Mouse (Mus musculus): ENCODE measurements around the gene Bard1.

Gene Bard1

GRCm38 (mm10) chr1:71102344-71103173 is at the start of gene Bard1:
Gene Bard1, minus strand, starts transcription at chr1:71103146.
- DNase-seq (ENCODE audit: low spot score), result peak; percentile 97

GRCm38 (mm10) chr1:71127171-71127570 is 24.2 kb upstream of the Bard1 start:
- no peak for DNase-seq (ENCODE audit: low spot score)

GRCm38 (mm10) chr1:71118511-71118910 is 15.6 kb upstream of the Bard1 start:
- DNase-seq (ENCODE audit: low spot score), result no peak

GRCm38 (mm10) chr1:71117253-71117652 is 14.3 kb upstream of the Bard1 start:
- DNase-seq (ENCODE audit: low spot score), result no peak

- no peak for DNase-seq (ENCODE audit: low spot score)
Observed at GRCm38 (mm10) chr1:71115781-71116180, 12.8 kb upstream of the Bard1 start.

- DNase-seq (ENCODE audit: low spot score), result no peak
Observed at GRCm38 (mm10) chr1:71109858-71110257, 6.9 kb upstream of the Bard1 start.

GRCm38 (mm10) chr1:71106127-71106526 is 3.2 kb upstream of the Bard1 start:
- DNase-seq (ENCODE audit: low spot score), result no peak

GRCm38 (mm10) chr1:71105724-71106123 is 2.8 kb upstream of the Bard1 start:
- no peak for DNase-seq (ENCODE audit: low spot score)

- DNase-seq (ENCODE audit: low spot score), result peak; percentile 10
Observed at GRCm38 (mm10) chr1:71103174-71103864, 373 bp upstream of the Bard1 start.

- DNase-seq (ENCODE audit: low spot score), result no peak
Observed at GRCm38 (mm10) chr1:71101369-71101970, 1.5 kb downstream of the Bard1 start.

- DNase-seq (ENCODE audit: low spot score), result no peak
Observed at GRCm38 (mm10) chr1:71100591-71101368, 2.2 kb downstream of the Bard1 start.

- DNase-seq (ENCODE audit: low spot score), result no peak
Observed at GRCm38 (mm10) chr1:71099945-71100515, 2.9 kb downstream of the Bard1 start.

- no peak for DNase-seq (ENCODE audit: low spot score)
Observed at GRCm38 (mm10) chr1:71096031-71096430, 6.9 kb downstream of the Bard1 start.

GRCm38 (mm10) chr1:71095211-71095805 is 7.6 kb downstream of the Bard1 start:
- DNase-seq (ENCODE audit: low spot score), result no peak

- no peak for DNase-seq (ENCODE audit: low spot score)
Observed at GRCm38 (mm10) chr1:71075651-71076050, 27.3 kb downstream of the Bard1 start.

GRCm38 (mm10) chr1:71070771-71071170 is 32.2 kb downstream of the Bard1 start:
- DNase-seq (ENCODE audit: low spot score), result no peak

- DNase-seq (ENCODE audit: low spot score), result no peak
Observed at GRCm38 (mm10) chr1:71068728-71069304, 34.1 kb downstream of the Bard1 start.

- no peak for DNase-seq (ENCODE audit: low spot score)
Observed at GRCm38 (mm10) chr1:71063885-71064492, 39.0 kb downstream of the Bard1 start.

GRCm38 (mm10) chr1:71056143-71056542 is 46.8 kb downstream of the Bard1 start:
- no peak for DNase-seq (ENCODE audit: low spot score)

- no peak for DNase-seq (ENCODE audit: low spot score)
Observed at GRCm38 (mm10) chr1:71055454-71055853, 47.5 kb downstream of the Bard1 start.

- no peak for DNase-seq (ENCODE audit: low spot score)
Observed at GRCm38 (mm10) chr1:71052756-71053155, 50.2 kb downstream of the Bard1 start.
